Mouse (Mus musculus) MEL (cell line): ENCODE measurements around the gene Tpcn2.

Experiments
- CHD2 ChIP-seq: IDR thresholded peaks from 2 replicates; pipeline ENCODE4 v1.6.1; 2011; ENCODE audit warnings: low read length, improper control_type of control experiment
- GABPA ChIP-seq: IDR thresholded peaks from 2 replicates; pipeline ENCODE4 v1.6.1; 2012; ENCODE audit warnings: low read depth, mild to moderate bottlenecking, inconsistent platforms, low read length, improper control_type of control experiment, moderate library complexity
- JUND ChIP-seq: IDR thresholded peaks from 2 replicates; pipeline ENCODE4 v1.6.1; 2011; ENCODE audit warnings: low read depth, mild to moderate bottlenecking, improper control_type of control experiment, low read length
- NELFE ChIP-seq: IDR thresholded peaks from 2 replicates; pipeline ENCODE4 v1.6.1; 2011; ENCODE audit warnings: low read depth, low read length, improper control_type of control experiment
- NRF1 ChIP-seq: IDR thresholded peaks from 2 replicates; pipeline ENCODE4 v1.6.1; 2014; ENCODE audit warnings: low read depth, mild to moderate bottlenecking, inconsistent platforms, low read length, improper control_type of control experiment, moderate library complexity; ENCODE audit not compliant: poor library complexity, insufficient read depth, severe bottlenecking
- POLR2A ChIP-seq, 2 experiments: IDR thresholded peaks; 2 replicates each; pipeline ENCODE4 v1.6.1; 2011 to 2012; ENCODE audit warnings: low read length in 2 of 2, mild to moderate bottlenecking in 2 of 2, control low read depth in 1 of 2, improper control_type of control experiment in 1 of 2, low read depth in 1 of 2, moderate library complexity in 1 of 2; ENCODE audit not compliant: control insufficient read depth in 1 of 2, insufficient read depth in 1 of 2, poor library complexity in 1 of 2
- USF1 ChIP-seq: IDR thresholded peaks from 2 replicates; pipeline ENCODE4 v1.6.1; 2014; ENCODE audit warnings: low read depth, mild to moderate bottlenecking, inconsistent platforms, low read length, improper control_type of control experiment, moderate library complexity
- ZNF384 ChIP-seq: IDR thresholded peaks from 2 replicates; pipeline ENCODE4 v1.6.1; 2012; ENCODE audit warnings: low read depth, mild to moderate bottlenecking, inconsistent platforms, low read length, improper control_type of control experiment

DNA sequence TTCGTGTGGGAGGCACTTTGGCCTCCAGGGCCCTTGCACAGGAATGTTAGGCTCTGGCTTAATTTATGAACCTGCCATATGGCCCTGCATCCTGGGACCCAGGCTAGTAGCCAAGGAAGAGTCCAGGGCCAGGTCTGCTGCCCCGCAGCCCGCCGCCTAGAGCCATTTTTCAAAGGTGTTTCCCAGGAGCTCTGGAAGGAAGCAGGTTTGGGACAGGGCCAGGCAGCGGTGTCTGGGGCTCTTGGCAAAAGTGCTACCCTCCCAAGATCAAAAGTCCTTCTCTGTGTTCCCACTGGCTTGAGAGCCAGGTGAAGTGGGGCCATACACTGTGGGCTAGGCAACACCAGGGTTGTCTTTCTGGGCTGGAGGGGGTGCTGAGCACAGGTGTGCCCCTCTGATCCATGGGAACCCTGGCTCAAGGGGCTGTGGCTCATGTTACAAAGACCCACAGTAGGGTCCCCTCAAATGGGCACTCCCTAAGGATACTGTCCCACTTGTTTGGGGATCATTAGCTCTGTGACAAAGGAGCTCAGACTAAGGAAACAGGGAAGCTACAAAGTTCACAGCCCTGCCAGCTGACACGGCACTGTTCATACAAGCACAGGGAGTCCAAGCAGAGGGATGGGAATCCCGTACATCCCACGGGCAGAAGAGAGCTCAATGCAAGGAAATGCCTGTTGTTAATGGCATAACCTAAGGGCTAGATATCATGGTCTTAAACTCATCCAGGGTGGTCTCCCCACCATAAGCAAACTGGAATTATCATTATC, 43.9 kb downstream of the Tpcn2 start:
- TF ChIP-seq NRF1 (no peak), CHD2 (no peak), POLR2A (IDR thresholded peaks at IDR 0.05; ENCODE audit: control insufficient read depth in 1 of 2, insufficient read depth in 1 of 2, low read depth in 1 of 2, low read length in 2 of 2, poor library complexity in 1 of 2) (no peak), NELFE (no peak), JUND (no peak), GABPA (no peak), ZNF384 (no peak), USF1 (no peak)
